Mouse (Mus musculus) cerebellum, postnatal 14 days (tissue): ENCODE measurements around the gene Nacc1.
"Not testable (repeated sequence)": the region's sequence is repeated elsewhere in the genome, so short reads cannot be mapped to it uniquely, and the experiment has no call there.

Experiments used
- DNase-seq, 2 experiments: peaks; one replicate each; pipeline ENCODE4 v3.0.0; 2021; ENCODE audit warnings: mixed read lengths in 2 of 2

The Nacc1 gene

DNA sequence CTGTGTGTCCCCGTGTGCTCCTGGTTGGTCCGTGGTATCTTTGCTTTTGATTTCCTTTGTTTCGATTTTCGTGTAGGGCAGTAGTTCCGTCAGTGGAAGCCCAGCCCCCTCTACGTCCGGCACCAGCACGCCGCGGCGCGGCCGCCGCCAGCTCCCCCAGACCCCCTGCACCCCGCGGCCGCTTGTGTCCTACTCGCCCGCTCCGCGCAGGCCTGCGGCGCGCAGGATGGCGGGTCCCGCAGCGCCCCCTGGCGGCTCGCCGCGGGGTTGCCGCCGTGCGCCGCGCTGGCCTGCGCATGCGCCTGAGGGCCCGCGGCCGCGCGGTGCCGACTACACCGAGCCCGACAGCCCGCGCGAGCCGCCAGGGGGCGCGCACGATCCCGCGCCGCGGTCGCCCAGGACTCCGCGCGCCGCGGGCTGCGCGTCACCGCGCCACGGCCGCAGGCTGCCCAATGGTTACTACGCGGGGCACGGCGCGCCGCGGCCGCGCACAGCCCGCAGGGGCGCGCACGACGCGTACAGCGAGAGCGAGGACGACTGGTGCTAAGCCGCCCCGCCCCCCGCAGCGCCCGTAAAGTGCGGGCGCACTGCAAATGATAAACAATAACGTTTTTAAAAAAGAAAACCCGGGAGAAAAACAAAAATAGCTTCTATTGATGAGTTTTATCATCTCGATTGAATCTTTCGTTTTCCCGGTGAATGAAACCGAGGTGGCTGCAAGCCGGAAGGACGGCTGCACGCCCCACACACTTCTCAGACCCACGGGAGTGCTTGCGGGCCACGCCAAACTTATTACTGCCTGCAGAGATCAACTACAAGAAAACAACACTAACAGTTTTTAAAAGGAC lies 48.3 kb downstream of the Nacc1 start:
- DNase-seq, result peak; percentile 94 to 97

DNA sequence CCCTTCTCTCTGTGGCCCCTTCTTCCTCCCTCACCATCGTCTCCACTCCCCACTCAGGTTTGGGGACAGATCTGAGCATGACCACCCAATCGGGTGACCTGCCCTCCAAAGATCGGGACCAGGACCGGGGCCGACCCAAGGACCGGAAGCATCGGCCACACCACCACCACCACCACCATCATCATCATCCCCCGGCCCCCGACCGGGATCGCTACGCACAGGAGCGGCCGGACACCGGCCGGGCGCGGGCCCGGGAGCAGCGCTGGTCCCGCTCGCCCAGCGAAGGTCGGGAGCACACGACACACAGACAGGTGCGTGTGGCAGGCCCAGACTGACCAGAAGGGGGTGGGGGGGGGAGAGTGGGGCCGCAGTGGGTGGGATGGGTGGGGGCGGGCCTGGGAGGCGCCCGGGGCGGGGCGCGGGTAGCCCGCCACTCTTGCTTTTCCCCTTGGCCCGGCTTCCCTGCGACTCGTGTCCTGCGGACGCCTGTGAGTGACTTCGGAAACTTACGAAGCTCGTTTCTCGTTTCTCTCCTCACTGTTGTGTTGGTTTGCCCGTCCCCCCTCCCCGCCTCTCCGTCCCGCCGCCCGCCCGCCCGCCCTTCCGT lies 49.0 kb downstream of the Nacc1 start:
- peak; percentile 54 to 69 for DNase-seq

DNA sequence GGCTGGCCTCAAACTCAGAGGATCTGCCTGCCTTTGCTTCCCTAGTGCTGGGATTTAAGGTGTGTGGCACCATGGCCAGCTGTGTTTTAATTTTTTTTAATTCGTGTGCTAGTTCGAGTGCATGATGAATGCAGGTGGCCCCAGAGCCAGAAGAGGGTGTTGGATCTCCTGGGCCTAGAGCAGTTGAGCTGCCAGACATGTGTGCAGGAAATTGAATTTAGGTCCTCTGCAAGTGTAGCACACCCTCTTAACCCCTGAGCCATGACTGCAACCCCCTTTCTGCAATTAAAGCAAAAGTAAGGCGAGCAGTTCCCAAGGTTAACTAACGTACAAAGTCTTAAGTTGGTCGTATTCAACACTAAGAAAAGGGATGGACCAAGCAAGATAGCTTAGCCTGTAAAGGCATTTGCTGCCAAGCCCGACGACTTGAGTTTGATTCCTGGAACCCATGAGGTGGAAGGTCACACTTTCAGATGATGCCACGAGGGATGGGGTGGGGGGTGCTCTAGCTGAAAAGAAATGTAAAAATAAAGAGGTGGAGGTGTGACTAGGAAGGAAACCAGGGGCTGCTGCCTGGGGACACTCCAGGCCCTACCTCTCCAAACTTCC lies 49.6 kb downstream of the Nacc1 start:
- no peak for DNase-seq

DNA sequence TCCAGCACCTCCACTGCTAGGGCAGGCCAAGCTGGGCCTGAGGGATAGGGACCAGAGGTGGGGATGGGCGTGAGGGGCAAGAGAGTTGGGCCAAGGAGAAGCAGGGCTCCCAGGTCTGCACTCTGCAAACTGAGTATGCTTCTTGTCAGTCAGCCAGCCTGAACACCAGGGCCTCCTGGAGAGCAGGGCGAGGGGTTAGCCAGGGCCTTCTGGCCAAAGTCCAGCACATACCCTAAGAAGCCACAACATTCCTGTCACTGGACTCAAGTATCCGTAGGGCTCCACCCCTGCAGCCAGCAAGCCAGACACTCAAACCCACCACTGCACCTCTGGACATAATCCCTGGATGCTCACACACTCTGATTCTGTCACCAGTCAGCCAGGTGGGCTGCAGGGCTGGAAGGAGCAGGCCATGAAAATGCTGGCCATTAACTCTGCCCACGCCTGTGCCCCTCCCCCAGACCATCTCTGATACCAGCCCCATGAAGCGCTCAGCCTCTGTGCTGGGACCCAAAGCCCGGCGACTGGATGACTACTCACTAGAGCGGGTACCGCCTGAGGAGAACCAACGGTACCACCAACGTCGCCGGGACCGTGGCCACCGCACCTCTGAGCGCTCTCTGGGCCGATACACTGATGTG lies 51.5 kb downstream of the Nacc1 start:
- DNase-seq, result peak; percentile 66 to 72

DNA sequence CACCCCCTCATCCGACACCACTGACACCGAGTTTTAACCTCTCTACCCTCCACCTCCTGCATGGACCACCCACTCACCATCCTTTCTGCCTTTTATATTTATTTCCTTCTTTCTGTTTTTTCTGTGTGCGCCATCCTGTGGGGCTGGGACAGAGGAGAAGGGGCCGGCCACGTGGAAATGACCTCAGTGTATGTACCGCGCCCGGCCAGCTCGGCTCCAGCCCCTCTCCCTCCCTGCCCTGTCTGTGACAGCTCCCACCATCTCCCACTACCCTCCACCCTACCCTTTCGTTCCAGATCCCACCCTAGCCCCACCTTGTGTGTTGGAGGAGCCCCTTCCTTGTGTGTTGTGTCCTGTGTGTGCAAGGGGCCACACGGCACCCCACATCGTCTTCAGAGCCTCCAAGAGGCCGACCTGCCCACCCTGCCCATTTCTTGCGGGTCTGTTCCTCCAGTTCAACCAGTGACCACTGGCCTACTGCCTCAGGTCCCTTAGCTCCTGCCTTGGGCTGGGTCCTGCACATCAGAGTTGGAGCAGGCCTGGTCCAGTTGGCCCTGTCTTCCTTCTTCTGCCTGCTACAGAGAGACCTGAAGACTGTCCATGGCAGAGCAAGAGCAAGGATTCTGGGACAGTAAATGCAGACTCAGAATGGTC lies 52.1 kb downstream of the Nacc1 start:
- DNase-seq, result peak in 1 of 2 experiments; percentile 74

DNA sequence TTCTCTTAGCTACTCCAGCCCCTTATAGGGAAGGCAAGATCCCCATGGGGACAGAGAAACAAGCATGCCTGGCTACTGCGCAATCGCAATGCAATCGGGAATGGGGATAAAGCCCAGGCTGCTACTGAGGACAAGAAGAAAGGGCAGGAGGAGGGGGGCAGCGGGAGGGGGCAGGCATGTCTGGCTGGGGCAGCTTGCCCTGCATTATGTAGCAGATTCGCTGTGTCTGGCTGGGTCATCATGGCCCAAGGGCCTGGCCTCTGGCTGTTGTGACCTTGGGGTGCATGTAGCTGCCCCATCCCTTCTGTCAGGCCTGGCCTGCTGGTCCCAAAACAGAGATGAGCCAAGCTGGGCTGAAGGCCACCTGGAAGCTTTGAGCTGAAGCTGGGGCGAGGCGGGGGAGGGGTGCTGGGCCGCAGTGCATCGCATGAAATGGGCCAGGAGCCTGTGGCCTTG lies 52.8 kb downstream of the Nacc1 start:
- peak; percentile 98 for DNase-seq

GRCm38 (mm10) chr8:84633841-84634584 lies 53.6 kb downstream of the Nacc1 start:
- peak in 1 of 2 experiments; percentile 34 for DNase-seq

DNA sequence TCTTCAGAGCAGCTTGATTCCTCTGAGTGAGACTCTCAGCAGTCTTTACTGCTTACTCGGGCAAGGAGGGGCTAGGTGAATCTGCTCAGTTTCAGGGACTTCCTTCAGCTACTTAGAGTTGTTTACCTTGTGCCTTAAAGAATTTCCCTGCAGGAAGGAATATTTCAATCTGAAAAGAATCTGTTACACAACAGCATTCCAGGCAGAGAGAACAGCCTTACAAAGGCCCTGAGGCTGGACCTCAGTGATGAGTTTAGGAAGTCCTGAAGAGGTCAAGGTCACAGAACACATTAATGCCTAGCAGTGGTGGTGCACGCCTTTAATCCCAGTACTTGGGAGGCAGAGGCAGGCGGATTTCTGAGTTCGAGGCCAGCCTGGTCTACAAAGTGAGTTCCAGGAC lies 55.8 kb downstream of the Nacc1 start:
- DNase-seq, result no peak

GRCm38 (mm10) chr8:84630145-84630544 lies 57.5 kb downstream of the Nacc1 start:
- DNase-seq, result no peak

DNA sequence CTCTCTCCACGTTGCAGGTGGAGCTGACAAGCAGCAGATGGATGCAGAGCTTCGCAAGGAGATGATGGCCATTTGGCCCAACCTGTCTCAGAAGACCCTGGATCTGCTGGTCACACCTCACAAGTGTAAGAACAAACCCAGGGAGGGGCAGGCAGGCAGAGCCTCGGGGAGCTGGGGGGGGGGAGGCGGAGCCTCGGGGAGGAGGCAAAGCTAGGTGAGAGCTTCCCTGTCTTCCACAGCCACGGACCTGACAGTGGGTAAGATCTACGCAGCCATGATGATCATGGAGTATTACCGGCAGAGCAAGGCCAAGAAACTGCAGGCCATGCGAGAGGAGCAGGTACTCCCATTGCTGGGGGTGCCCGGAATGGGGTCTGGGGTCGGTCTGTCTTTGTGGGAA lies 58.1 kb downstream of the Nacc1 start:
- DNase-seq, result no peak

- DNase-seq, result not testable (repeated sequence)
These were observed 64.2 kb downstream of the Nacc1 start for GRCm38 (mm10) chr8:84623425-84623824.

GRCm38 (mm10) chr8:84621102-84621625 lies 66.5 kb downstream of the Nacc1 start:
- DNase-seq, result no peak
